Mouse (Mus musculus) bone marrow, adult 2 months (tissue): Measurements from ENCODE around the gene Wwp2. TPM values are rescaled to one million over a fixed set of nuclear protein-coding genes. Genes with fewer than 3 reads are reported as not detected.

Experiments
- H3K27ac ChIP-seq: fragments of 200-500 bp; 2 replicates; pipeline ENCODE4 v1.5.1; 2012; ENCODE audit warnings: low read depth, mild to moderate bottlenecking, control low read depth, inconsistent platforms, low read length; ENCODE audit not compliant: control insufficient read depth, poor library complexity, insufficient read depth
- H3K4me1 ChIP-seq: fragments of 200-500 bp; 2 replicates; pipeline ENCODE4 v1.6.1; 2011; ENCODE audit warnings: low read length; ENCODE audit not compliant: control insufficient read depth, insufficient read depth
- H3K4me3 ChIP-seq: fragments of 200-500 bp; replicated peaks from 2 replicates; pipeline ENCODE3; 2011; ENCODE audit warnings: mild to moderate bottlenecking, low read depth, low read length, control low read depth; ENCODE audit not compliant: control insufficient read depth
- CTCF ChIP-seq: fragments of 200-500 bp; IDR thresholded peaks from 2 replicates; pipeline ENCODE4 v1.5.1; 2011; ENCODE audit warnings: low read length, control low read depth; ENCODE audit not compliant: control insufficient read depth, insufficient read depth
- POLR2A ChIP-seq: fragments of 200-500 bp; IDR thresholded peaks from 2 replicates; pipeline ENCODE4 v1.6.1; 2011; ENCODE audit warnings: low read depth, mild to moderate bottlenecking, control low read depth, low read length, borderline replicate concordance; ENCODE audit not compliant: control insufficient read depth
- WGBS: fragments of 180-500 bp; shearing (Covaris S2); methylation state at CpG from one replicate; pipeline ENCODE4 v1.1.7; 2018; 5-methylcytosine and 5-hydroxymethylcytosine counted together
- polyA plus RNA-seq: library from polyadenylated mRNA; stranded (reverse); fragments of >200 nt; gene quantifications from 2 replicates; pipeline ENCODE4 v1.2.4, GENCODE M21; 2011; ENCODE audit warnings: low replicate concordance; ENCODE audit not compliant: missing spikeins, insufficient read depth, insufficient read length

Wwp2 gene
- polyA plus RNA-seq, 1 experiment = 103 TPM

GRCm38 (mm10) chr8:107397665-107398064 is 38.5 kb upstream of the Wwp2 start:
- TF ChIP-seq CTCF (no peak), POLR2A (no peak)
- H3K27ac ChIP-seq = no peak overlapping the region
- 88% methylated on average over 12 of the region's 12 CpGs for WGBS
- no peak overlapping the region for H3K4me3 ChIP-seq
- 0 out of 2 replicates have a peak, but pooled peaks cover 1% of the 10 kb centered on the region for H3K4me1 ChIP-seq

GRCm38 (mm10) chr8:107399495-107399894 is 36.7 kb upstream of the Wwp2 start:
- no peak for TF ChIP-seq CTCF
- no peak for TF ChIP-seq POLR2A
- Histone ChIP-seq H3K27ac (no peak overlapping the region), H3K4me3 (no peak overlapping the region), H3K4me1 (peaks cover 1% of the 10 kb centered on the region; the same call in 1 of the 2 replicates)
- WGBS = 69% methylated on average over 9 of the region's 9 CpGs

GRCm38 (mm10) chr8:107401866-107402265 is 34.3 kb upstream of the Wwp2 start:
- 80% methylated on average over 5 of the region's 5 CpGs for WGBS
- H3K4me1 ChIP-seq = peaks cover 1% of the 10 kb centered on the region; the same call in 1 of the 2 replicates
- TF ChIP-seq POLR2A (no peak), CTCF (no peak)
- H3K4me3 ChIP-seq = peak overlapping the region; percentile 24
- no peak overlapping the region for H3K27ac ChIP-seq

GRCm38 (mm10) chr8:107403038-107403781 is 33.0 kb upstream of the Wwp2 start, which contains the start of gene Nqo1:
Gene Nqo1 (minus strand): TSS chr8:107403206.
- H3K27ac ChIP-seq = peak within 1 kb of the TSS; percentile 85
- H3K4me3 ChIP-seq = peak within 1 kb of the TSS; percentile 50
- 0 out of 2 replicates have a peak, but pooled peaks have one; percentile 13 for TF ChIP-seq POLR2A
- TF ChIP-seq CTCF = no peak
- 3% methylated on average over 22 of the region's 22 CpGs for WGBS
- H3K4me1 ChIP-seq = peaks cover 1% of the 10 kb centered on the region; the same call in 1 of the 2 replicates

- Histone ChIP-seq H3K27ac (peak overlapping the region; percentile 85), H3K4me1 (no peaks in the 10 kb centered on the region; the same call in 1 of the 2 replicates), H3K4me3 (peak overlapping the region; percentile 50)
- TF ChIP-seq POLR2A (no peak), CTCF (no peak)
- 71% methylated on average over 4 of the region's 4 CpGs for WGBS
Observed at GRCm38 (mm10) chr8:107404057-107404456, 32.1 kb upstream of the Wwp2 start.

GRCm38 (mm10) chr8:107405935-107406334 is 30.2 kb upstream of the Wwp2 start:
- 68% methylated on average over 3 of the region's 3 CpGs for WGBS
- Histone ChIP-seq H3K4me1 (no peaks in the 10 kb centered on the region; the same call in 1 of the 2 replicates), H3K27ac (no peak overlapping the region), H3K4me3 (no peak overlapping the region)
- TF ChIP-seq CTCF (no peak), POLR2A (no peak)

- Histone ChIP-seq H3K4me3 (no peak overlapping the region), H3K4me1 (no peaks in the 10 kb centered on the region), H3K27ac (no peak overlapping the region)
- WGBS = 62% methylated on average over 4 of the region's 4 CpGs
- no peak for TF ChIP-seq POLR2A
- TF ChIP-seq CTCF = peak; percentile 21; the same call in 1 of the 2 replicates
Observed at GRCm38 (mm10) chr8:107411391-107411790, 24.8 kb upstream of the Wwp2 start.

GRCm38 (mm10) chr8:107412552-107412951 is 23.6 kb upstream of the Wwp2 start:
- 79% methylated on average over 8 of the region's 8 CpGs for WGBS
- Histone ChIP-seq H3K4me1 (no peaks in the 10 kb centered on the region), H3K4me3 (no peak overlapping the region), H3K27ac (no peak overlapping the region)
- no peak for TF ChIP-seq POLR2A
- no peak for TF ChIP-seq CTCF
